Mouse (Mus musculus): ENCODE data around the gene Phkb. TPM values are rescaled to one million over a fixed set of nuclear protein-coding genes. Genes with fewer than 3 reads are reported as not detected.

Gene Phkb
- total RNA-seq, 2 experiments from 2014 or later: 29.1 to 31.4 TPM

DNA sequence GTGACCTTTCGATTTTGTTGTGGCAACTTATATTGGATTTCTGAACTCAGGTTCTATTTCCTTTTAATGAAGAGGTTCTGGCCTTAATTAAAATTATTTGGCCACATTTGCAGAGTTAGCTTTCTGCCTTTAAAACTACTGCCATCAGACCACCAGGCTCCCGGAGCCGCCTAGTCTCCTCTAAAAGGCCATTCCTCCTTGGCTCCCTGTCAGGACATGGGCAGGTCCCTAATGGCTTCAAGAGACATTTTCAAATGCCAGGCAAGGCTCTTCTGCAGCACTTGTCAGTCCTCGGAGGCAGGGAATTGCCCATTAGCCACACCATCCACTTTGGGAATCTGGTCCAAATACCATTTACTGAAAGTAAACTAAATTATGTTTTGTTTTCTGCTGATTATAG is 242.6 kb downstream of the Phkb start:
- DNase-seq (ENCODE audit: low spot score in 2 of 2): no peak

- no peak for DNase-seq (ENCODE audit: low spot score in 2 of 2)
Observed at GRCm38 (mm10) chr8:86086791-86087190, 246.0 kb downstream of the Phkb start.

- DNase-seq (ENCODE audit: low spot score in 2 of 2): no peak
Observed at GRCm38 (mm10) chr8:86087468-86087867, 246.7 kb downstream of the Phkb start.

DNA sequence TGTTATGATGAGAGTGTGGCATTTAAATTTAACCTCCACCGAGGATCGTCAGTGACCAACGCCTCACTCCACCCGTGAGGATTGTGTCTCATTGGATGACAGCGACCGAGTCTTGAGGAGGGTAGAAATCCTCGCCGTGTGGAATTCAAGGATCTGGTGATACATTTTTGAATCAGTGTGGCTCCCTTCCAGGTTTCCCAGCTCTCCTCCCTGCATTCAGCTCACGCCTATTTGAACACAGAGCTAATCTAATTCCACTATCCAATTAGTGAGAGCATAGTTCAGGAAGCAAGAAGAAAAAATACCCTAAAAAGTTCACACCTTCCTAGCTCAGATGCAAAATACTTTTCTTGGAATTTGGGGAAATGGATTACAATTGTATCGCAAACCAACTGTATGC is 249.9 kb downstream of the Phkb start:
- no peak for DNase-seq (ENCODE audit: low spot score in 2 of 2)

Other genes starting within 250 kb of the Phkb start
- gene Neto2, start 140.0 kb upstream of the Phkb start, total RNA-seq (2021): 10 to 100 TPM; 53.7 to 54.9 TPM
- gene Itfg1, start within 50 bp of the Phkb start, total RNA-seq (2021): 100 to 1,000 TPM; 164 to 166 TPM